Mouse (Mus musculus) embryonic facial prominence, embryonic 12.5 days (tissue): Measurements from ENCODE around the gene Pnpo. TPM values are rescaled to one million over a fixed set of nuclear protein-coding genes. Genes with fewer than 3 reads are reported as not detected.

Experiments used
- ATAC-seq: fragments of 200-750 bp; cut with Nextera tagmentation; 2 replicates; pipeline ENCODE4 v1.8.0; 2017; ENCODE audit not compliant: insufficient number of reproducible peaks, insufficient read depth, low FRiP score, low TSS enrichment
- H3K27ac ChIP-seq: fragments of 300-500 bp; sonication (generic); 2 replicates; pipeline ENCODE4 v1.5.1; 2016; ENCODE audit warnings: mild to moderate bottlenecking
- H3K27me3 ChIP-seq: fragments of 300-500 bp; sonication (generic); 2 replicates; pipeline ENCODE4 v1.6.1; 2016; ENCODE audit warnings: mild to moderate bottlenecking, moderate library complexity
- H3K36me3 ChIP-seq: fragments of 300-500 bp; sonication (generic); 2 replicates; pipeline ENCODE4 v1.6.1; 2016; ENCODE audit warnings: mild to moderate bottlenecking
- H3K4me1 ChIP-seq: fragments of 300-500 bp; sonication (generic); 2 replicates; pipeline ENCODE4 v1.6.1; 2016
- H3K4me2 ChIP-seq: fragments of 300-500 bp; sonication (generic); replicated peaks from 2 replicates; pipeline ENCODE4 v1.6.1; 2016; ENCODE audit warnings: mild to moderate bottlenecking, moderate library complexity
- H3K4me3 ChIP-seq: fragments of 300-500 bp; sonication (generic); 2 replicates; pipeline ENCODE4 v1.5.1; 2016; ENCODE audit warnings: mild to moderate bottlenecking
- H3K9ac ChIP-seq: fragments of 300-500 bp; sonication (generic); 2 replicates; pipeline ENCODE4 v1.6.1; 2016; ENCODE audit warnings: mild to moderate bottlenecking, moderate library complexity
- H3K9me3 ChIP-seq: fragments of 300-500 bp; sonication (generic); 2 replicates; pipeline ENCODE4 v1.6.1; 2016; ENCODE audit warnings: mild to moderate bottlenecking, moderate library complexity
- WGBS: fragments of 180-500 bp; shearing (Covaris S2); methylation state at CpG from one replicate; pipeline ENCODE4 v1.1.7; 2016; 5-methylcytosine and 5-hydroxymethylcytosine counted together
- polyA plus RNA-seq: library from polyadenylated mRNA; unstranded; fragments of >200 nt; fragmentation: Nextera tagmentation; extraction: Ambion mirVana; gene quantifications from 2 replicates; pipeline ENCODE4 v1.2.1, GENCODE M21; 2016

The Pnpo gene
- polyA plus RNA-seq, 1 experiment from 2014 or later: 22.2 TPM

GRCm38 (mm10) chr11:96933562-96934276, 10.1 kb downstream of the Pnpo start:
- no peak overlapping the region for H3K4me3 ChIP-seq
- peaks cover 10% of the 10 kb centered on the region for H3K4me1 ChIP-seq
- H3K9me3 ChIP-seq: no peaks in the 10 kb centered on the region
- WGBS: 90% methylated on average over 13 of the region's 13 CpGs
- H3K27me3 ChIP-seq: peaks cover 13% of the 10 kb centered on the region
- H3K27ac ChIP-seq: no peak overlapping the region
- no peak for ATAC-seq
- no peak overlapping the region for H3K4me2 ChIP-seq
- no peaks in the 10 kb centered on the region for H3K36me3 ChIP-seq
- no peak overlapping the region for H3K9ac ChIP-seq

- Histone ChIP-seq H3K4me2 (no peak overlapping the region), H3K4me3 (no peak overlapping the region), H3K27ac (no peak overlapping the region), H3K4me1 (peaks cover 14% of the 10 kb centered on the region), H3K36me3 (no peaks in the 10 kb centered on the region), H3K9me3 (no peaks in the 10 kb centered on the region), H3K9ac (no peak overlapping the region), H3K27me3 (peaks cover 21% of the 10 kb centered on the region)
- 52% methylated on average over 8 of the region's 8 CpGs for WGBS
- ATAC-seq: peak; percentile 19; the same call in 1 of the 2 replicates
These were observed 12.3 kb downstream of the Pnpo start for GRCm38 (mm10) chr11:96931327-96932062.

- peaks cover 21% of the 10 kb centered on the region for H3K27me3 ChIP-seq
- H3K4me1 ChIP-seq: peaks cover 14% of the 10 kb centered on the region
- H3K36me3 ChIP-seq: no peaks in the 10 kb centered on the region
- H3K4me2 ChIP-seq: no peak overlapping the region
- no peak overlapping the region for H3K4me3 ChIP-seq
- WGBS: 56% methylated on average over 9 of the region's 9 CpGs
- H3K9me3 ChIP-seq: no peaks in the 10 kb centered on the region
- ATAC-seq: no peak
- H3K27ac ChIP-seq: 0 out of 2 replicates have a peak overlapping the region, but pooled peaks have one; percentile 23
- H3K9ac ChIP-seq: no peak overlapping the region
These were observed 13.9 kb downstream of the Pnpo start for GRCm38 (mm10) chr11:96929766-96930331.

- Histone ChIP-seq H3K27me3 (peaks cover 21% of the 10 kb centered on the region), H3K36me3 (no peaks in the 10 kb centered on the region), H3K9me3 (no peaks in the 10 kb centered on the region), H3K4me1 (peaks cover 14% of the 10 kb centered on the region), H3K4me3 (no peak overlapping the region), H3K27ac (0 out of 2 replicates have a peak overlapping the region, but pooled peaks have one; percentile 23), H3K9ac (no peak overlapping the region), H3K4me2 (peak overlapping the region; percentile 25; the same call in 1 of the 2 replicates)
- 0 out of 2 replicates have a peak, but pooled peaks have one; percentile 39 for ATAC-seq
- 14% methylated on average over 13 of the region's 13 CpGs for WGBS
These were observed 14.6 kb downstream of the Pnpo start for GRCm38 (mm10) chr11:96929096-96929765.

- H3K4me3 ChIP-seq: no peak overlapping the region
- H3K4me1 ChIP-seq: peaks cover 14% of the 10 kb centered on the region
- H3K9me3 ChIP-seq: no peaks in the 10 kb centered on the region
- H3K36me3 ChIP-seq: no peaks in the 10 kb centered on the region
- ATAC-seq: no peak
- peaks cover 21% of the 10 kb centered on the region for H3K27me3 ChIP-seq
- 0 out of 2 replicates have a peak overlapping the region, but pooled peaks have one; percentile 6 for H3K4me2 ChIP-seq
- H3K9ac ChIP-seq: no peak overlapping the region
- 3% methylated on average over 5 of the region's 5 CpGs for WGBS
- no peak overlapping the region for H3K27ac ChIP-seq
These were observed 15.1 kb downstream of the Pnpo start for GRCm38 (mm10) chr11:96928691-96929090.

GRCm38 (mm10) chr11:96928088-96928487, 15.7 kb downstream of the Pnpo start, which contains the start of gene Prr15l:
TSS of gene Prr15l (plus strand) at chr11:96928104.
- no peaks in the 10 kb centered on the region for H3K9me3 ChIP-seq
- peaks cover 14% of the 10 kb centered on the region for H3K4me1 ChIP-seq
- peaks cover 21% of the 10 kb centered on the region for H3K27me3 ChIP-seq
- H3K36me3 ChIP-seq: no peaks in the 10 kb centered on the region
- H3K4me2 ChIP-seq: 0 out of 2 replicates have a peak within 1 kb of the TSS, but pooled peaks have one; percentile 6
- ATAC-seq: no peak
- WGBS: 59% methylated on average over 2 of the region's 2 CpGs
- H3K27ac ChIP-seq: no peak within 1 kb of the TSS
- H3K9ac ChIP-seq: no peak within 1 kb of the TSS
- no peak within 1 kb of the TSS for H3K4me3 ChIP-seq

GRCm38 (mm10) chr11:96926587-96926986, 17.2 kb downstream of the Pnpo start:
- no peaks in the 10 kb centered on the region for H3K36me3 ChIP-seq
- H3K4me3 ChIP-seq: no peak overlapping the region
- WGBS: 89% methylated on average over 5 of the region's 5 CpGs

GRCm38 (mm10) chr11:96925469-96926148, 18.2 kb downstream of the Pnpo start:
- Histone ChIP-seq H3K27ac (no peak overlapping the region), H3K4me1 (peaks cover 14% of the 10 kb centered on the region), H3K9me3 (no peaks in the 10 kb centered on the region), H3K36me3 (no peaks in the 10 kb centered on the region), H3K4me3 (no peak overlapping the region), H3K27me3 (peaks cover 21% of the 10 kb centered on the region), H3K9ac (no peak overlapping the region), H3K4me2 (no peak overlapping the region)
- no peak for ATAC-seq
- WGBS: 84% methylated on average over 12 of the region's 12 CpGs

More at GRCm38 (mm10) chr11:96926587-96926986, 17.2 kb downstream of the Pnpo start:
- Histone ChIP-seq H3K4me1 (peaks cover 14% of the 10 kb centered on the region), H3K4me2 (no peak overlapping the region), H3K9me3 (no peaks in the 10 kb centered on the region), H3K9ac (no peak overlapping the region), H3K27ac (no peak overlapping the region), H3K27me3 (peaks cover 21% of the 10 kb centered on the region)
- ATAC-seq: no peak

GRCm38 (mm10) chr11:96924861-96925260, 18.9 kb downstream of the Pnpo start:
- ATAC-seq: no peak
- H3K4me2 ChIP-seq: no peak overlapping the region
- peaks cover 19% of the 10 kb centered on the region for H3K27me3 ChIP-seq
- peaks cover 13% of the 10 kb centered on the region for H3K4me1 ChIP-seq
- H3K9me3 ChIP-seq: no peaks in the 10 kb centered on the region
- H3K27ac ChIP-seq: no peak overlapping the region
- no peak overlapping the region for H3K4me3 ChIP-seq
- WGBS: 81% methylated on average over 11 of the region's 11 CpGs
- no peaks in the 10 kb centered on the region for H3K36me3 ChIP-seq
- H3K9ac ChIP-seq: no peak overlapping the region

GRCm38 (mm10) chr11:96919003-96919402, 24.8 kb downstream of the Pnpo start:
- H3K4me1 ChIP-seq: peaks cover 11% of the 10 kb centered on the region
- no peak overlapping the region for H3K9ac ChIP-seq
- no peak overlapping the region for H3K4me3 ChIP-seq
- no peaks in the 10 kb centered on the region for H3K9me3 ChIP-seq
- 46% methylated on average over 6 of the region's 6 CpGs for WGBS
- no peak for ATAC-seq
- 0 out of 2 replicates have a peak, but pooled peaks cover 5% of the 10 kb centered on the region for H3K27me3 ChIP-seq
- no peak overlapping the region for H3K27ac ChIP-seq
- H3K4me2 ChIP-seq: no peak overlapping the region
- H3K36me3 ChIP-seq: no peaks in the 10 kb centered on the region

GRCm38 (mm10) chr11:96917415-96917814, 26.4 kb downstream of the Pnpo start:
- Histone ChIP-seq H3K36me3 (0 out of 2 replicates have a peak, but pooled peaks cover 3% of the 10 kb centered on the region), H3K4me1 (peaks cover 11% of the 10 kb centered on the region), H3K4me2 (no peak overlapping the region), H3K9me3 (no peaks in the 10 kb centered on the region), H3K27me3 (0 out of 2 replicates have a peak, but pooled peaks cover 5% of the 10 kb centered on the region), H3K27ac (no peak overlapping the region), H3K9ac (no peak overlapping the region), H3K4me3 (no peak overlapping the region)
- ATAC-seq: no peak
- WGBS: 89% methylated on average over 6 of the region's 6 CpGs
